Mouse (Mus musculus): ENCODE results near the gene Pak4.
A peak's percentile ranks its signal among the peaks of the same experiment; 100 is the strongest.
"Not testable (repeated sequence)": the region's sequence is repeated elsewhere in the genome, so short reads cannot be mapped to it uniquely, and the experiment has no call there.

Gene Pak4

GRCm38 (mm10) chr7:28597642-28598446, at the start of gene Pak4, which contains the start of gene Samd4b:
Gene Pak4 (minus strand): TSS chr7:28598185.
Gene Samd4b (minus strand): TSS chr7:28598144.
- DNase-seq (ENCODE audit: low read depth in 2 of 2, low spot score in 2 of 2), result peak; percentile 100

- DNase-seq (ENCODE audit: low read depth in 2 of 2, low spot score in 2 of 2), result no peak
These were observed 49.0 kb upstream of the Pak4 start for GRCm38 (mm10) chr7:28647016-28647415.

GRCm38 (mm10) chr7:28645947-28646475, 48.0 kb upstream of the Pak4 start:
- no peak for DNase-seq (ENCODE audit: low read depth in 2 of 2, low spot score in 2 of 2)

GRCm38 (mm10) chr7:28645366-28645765, 47.4 kb upstream of the Pak4 start:
- no peak for DNase-seq (ENCODE audit: low read depth in 2 of 2, low spot score in 2 of 2)

- no peak for DNase-seq (ENCODE audit: low read depth in 2 of 2, low spot score in 2 of 2)
These were observed 43.6 kb upstream of the Pak4 start for GRCm38 (mm10) chr7:28641546-28641945.

GRCm38 (mm10) chr7:28637511-28637910, 39.5 kb upstream of the Pak4 start:
- no peak for DNase-seq (ENCODE audit: low read depth in 2 of 2, low spot score in 2 of 2)

- no peak for DNase-seq (ENCODE audit: low read depth in 2 of 2, low spot score in 2 of 2)
These were observed 36.1 kb upstream of the Pak4 start for GRCm38 (mm10) chr7:28634128-28634527.

- DNase-seq (ENCODE audit: low read depth in 2 of 2, low spot score in 2 of 2), result no peak
These were observed 33.1 kb upstream of the Pak4 start, which contains the start of gene Acp7 for GRCm38 (mm10) chr7:28631073-28631472. Gene Acp7 (minus strand): TSS chr7:28631332.

GRCm38 (mm10) chr7:28624791-28625190, 26.8 kb upstream of the Pak4 start:
- no peak for DNase-seq (ENCODE audit: low read depth in 2 of 2, low spot score in 2 of 2)

GRCm38 (mm10) chr7:28619098-28619715, 21.2 kb upstream of the Pak4 start:
- no peak for DNase-seq (ENCODE audit: low read depth in 2 of 2, low spot score in 2 of 2)

- DNase-seq (ENCODE audit: low read depth in 2 of 2, low spot score in 2 of 2), result no peak
These were observed 8.0 kb upstream of the Pak4 start for GRCm38 (mm10) chr7:28605951-28606350.

GRCm38 (mm10) chr7:28603788-28604187, 5.8 kb upstream of the Pak4 start:
- not testable (repeated sequence) for DNase-seq (ENCODE audit: low read depth in 2 of 2, low spot score in 2 of 2)

- no peak for DNase-seq (ENCODE audit: low read depth in 2 of 2, low spot score in 2 of 2)
These were observed 5.2 kb upstream of the Pak4 start for GRCm38 (mm10) chr7:28603136-28603535.

- peak; percentile 35 to 57 for DNase-seq (ENCODE audit: low read depth in 2 of 2, low spot score in 2 of 2)
These were observed 3.7 kb upstream of the Pak4 start for GRCm38 (mm10) chr7:28601668-28602067.

GRCm38 (mm10) chr7:28601029-28601428, 3.0 kb upstream of the Pak4 start:
- peak; percentile 54 to 70 for DNase-seq (ENCODE audit: low read depth in 2 of 2, low spot score in 2 of 2)

GRCm38 (mm10) chr7:28598951-28599350, 966 bp upstream of the Pak4 start:
- no peak for DNase-seq (ENCODE audit: low read depth in 2 of 2, low spot score in 2 of 2)

- DNase-seq (ENCODE audit: low read depth in 2 of 2, low spot score in 2 of 2), result no peak
These were observed 761 bp downstream of the Pak4 start for GRCm38 (mm10) chr7:28597277-28597570.

GRCm38 (mm10) chr7:28596436-28597276, 1.3 kb downstream of the Pak4 start:
- DNase-seq (ENCODE audit: low read depth in 2 of 2, low spot score in 2 of 2), result no peak

- DNase-seq (ENCODE audit: low read depth in 2 of 2, low spot score in 2 of 2), result no peak
These were observed 2.1 kb downstream of the Pak4 start for GRCm38 (mm10) chr7:28595751-28596435.

GRCm38 (mm10) chr7:28593206-28594111, 4.5 kb downstream of the Pak4 start:
- no peak for DNase-seq (ENCODE audit: low read depth in 2 of 2, low spot score in 2 of 2)
